Mouse (Mus musculus) testis, adult 2 months (tissue): Measurements from ENCODE around the gene Abcc5.

Experiments
- CTCF ChIP-seq: fragments of 200-500 bp; IDR thresholded peaks from 2 replicates; pipeline ENCODE4 v1.5.1; 2012; ENCODE audit warnings: low read depth, mild to moderate bottlenecking, inconsistent platforms, low read length, moderate library complexity; ENCODE audit not compliant: control insufficient read depth, insufficient read depth, insufficient replicate concordance
- POLR2A ChIP-seq: fragments of 200-500 bp; IDR thresholded peaks from 2 replicates; pipeline ENCODE4 v1.6.1; 2012; ENCODE audit warnings: low read depth, mild to moderate bottlenecking, inconsistent platforms, low read length, moderate library complexity; ENCODE audit not compliant: control insufficient read depth

- no peak for TF ChIP-seq CTCF
- no peak for TF ChIP-seq POLR2A
Measured at GRCm38 (mm10) chr16:20345464-20345863, 80.7 kb downstream of the Abcc5 start.
